Mouse (Mus musculus): ENCODE results near the gene Meox1. TPM values are rescaled to one million over a fixed set of nuclear protein-coding genes. Genes with fewer than 3 reads are reported as not detected.
A peak's percentile ranks its signal among the peaks of the same experiment; 100 is the strongest.

The Meox1 gene
- total and polyA plus RNA-seq, 3 experiments = not detected

GRCm38 (mm10) chr11:101841998-101842772 is 52.0 kb downstream of the Meox1 start:
- no peak for DNase-seq (ENCODE audit: low read depth, low spot score)
- Histone ChIP-seq H3K27ac (ENCODE audit: control insufficient read depth, low read depth, low read length) (no peak overlapping the region), H3K9ac (ENCODE audit: control insufficient read depth, low read depth, low read length, poor library complexity, severe bottlenecking) (no peak overlapping the region), H3K9me3 (replicated peaks; ENCODE audit: insufficient read depth, low read length) (no peaks in the 10 kb centered on the region), H3K4me1 (ENCODE audit: control insufficient read depth in 1 of 2, insufficient read depth in 2 of 2, low read length in 2 of 2) (no peaks in the 10 kb centered on the region), H3K36me3 (ENCODE audit: control insufficient read depth in 1 of 2, insufficient read depth in 2 of 2, low read length in 2 of 2) (no peaks in the 10 kb centered on the region), H3K4me3 (ENCODE audit: control insufficient read depth in 1 of 2, insufficient read depth in 1 of 2, low read depth in 2 of 2, low read length in 2 of 2) (no peak overlapping the region), H3K79me2 (ENCODE audit: control insufficient read depth, insufficient read depth, low read length, poor library complexity) (no peaks in the 10 kb centered on the region), H3K27me3 (ENCODE audit: control insufficient read depth in 1 of 2, insufficient read depth in 2 of 2, low read length in 2 of 2) (peaks cover 2 to 7% of the 10 kb centered on the region in 2 experiments; a peak in 3 of 4 replicates)
- no peak for TF ChIP-seq MEF2A (IDR thresholded peaks at IDR 0.05; ENCODE audit: extremely low read depth, insufficient replicate concordance, low read depth, low read length, poor library complexity, severe bottlenecking)
- no peak for TF ChIP-seq CTCF (IDR thresholded peaks at IDR 0.05 in 2 of 3, conservative IDR thresholded peaks at IDR 0.05 in 1 of 3; ENCODE audit: control insufficient read depth in 1 of 3, insufficient read depth in 1 of 3, low read depth in 2 of 3, low read length in 3 of 3, poor library complexity in 1 of 3, severe bottlenecking in 1 of 3)
- no peak for TF ChIP-seq USF1 (IDR thresholded peaks at IDR 0.05; ENCODE audit: low read depth, low read length)
- no peak for TF ChIP-seq EP300 (IDR thresholded peaks at IDR 0.05; ENCODE audit: low read depth in 1 of 2, low read length in 2 of 2)
- TF ChIP-seq RCOR1 (IDR thresholded peaks at IDR 0.05; ENCODE audit: low read depth, low read length) = no peak
- no peak for TF ChIP-seq RAD21 (IDR thresholded peaks at IDR 0.05; ENCODE audit: low read depth, low read length)
- no peak for TF ChIP-seq ELF1 (IDR thresholded peaks at IDR 0.05; ENCODE audit: low read depth, low read length)
- TF ChIP-seq MAZ (IDR thresholded peaks at IDR 0.05; ENCODE audit: low read depth, low read length) = no peak
- TF ChIP-seq TAL1 (IDR thresholded peaks at IDR 0.05; ENCODE audit: low read length) = no peak
- no peak for TF ChIP-seq TBP (IDR thresholded peaks at IDR 0.05; ENCODE audit: low read depth, low read length)
- no peak for TF ChIP-seq POLR2A (IDR thresholded peaks at IDR 0.05; ENCODE audit: control insufficient read depth in 1 of 2, insufficient read depth in 1 of 2, low read depth in 1 of 2, low read length in 2 of 2, poor library complexity in 1 of 2)
- TF ChIP-seq POLR2AphosphoS5 (IDR thresholded peaks at IDR 0.05; ENCODE audit: borderline replicate concordance, low read depth, low read length) = no peak
- no peak for TF ChIP-seq BHLHE40 (IDR thresholded peaks at IDR 0.05; ENCODE audit: borderline replicate concordance, low read depth, low read length)

GRCm38 (mm10) chr11:101840405-101840804 is 53.8 kb downstream of the Meox1 start:
- no peak overlapping the region for H3K9ac ChIP-seq (ENCODE audit: control insufficient read depth, low read depth, low read length, poor library complexity, severe bottlenecking)
- no peaks in the 10 kb centered on the region for H3K79me2 ChIP-seq (ENCODE audit: control insufficient read depth, insufficient read depth, low read length, poor library complexity)
- no peak overlapping the region for H3K27ac ChIP-seq (ENCODE audit: control insufficient read depth, low read depth, low read length)
- H3K27me3 ChIP-seq (ENCODE audit: control insufficient read depth in 1 of 2, insufficient read depth in 2 of 2, low read length in 2 of 2) = peaks cover 2 to 12% of the 10 kb centered on the region in 2 experiments
- no peak overlapping the region for H3K4me3 ChIP-seq (ENCODE audit: control insufficient read depth in 1 of 2, insufficient read depth in 1 of 2, low read depth in 2 of 2, low read length in 2 of 2)
- DNase-seq (ENCODE audit: low read depth, low spot score) = peak; percentile 46
- H3K36me3 ChIP-seq (ENCODE audit: control insufficient read depth in 1 of 2, insufficient read depth in 2 of 2, low read length in 2 of 2) = no peaks in the 10 kb centered on the region
- peak; percentile 18; the same call in 1 of the 2 replicates for TF ChIP-seq SMC3 (IDR thresholded peaks at IDR 0.05; ENCODE audit: low read depth, low read length)
- no peak for TF ChIP-seq HCFC1 (IDR thresholded peaks at IDR 0.05; ENCODE audit: low read depth, low read length)
- TF ChIP-seq POLR2AphosphoS5 (IDR thresholded peaks at IDR 0.05; ENCODE audit: borderline replicate concordance, low read depth, low read length) = no peak
- TF ChIP-seq CTCF (IDR thresholded peaks at IDR 0.05 in 2 of 3, conservative IDR thresholded peaks at IDR 0.05 in 1 of 3; ENCODE audit: control insufficient read depth in 1 of 3, insufficient read depth in 1 of 3, low read depth in 2 of 3, low read length in 3 of 3, poor library complexity in 1 of 3, severe bottlenecking in 1 of 3) = peak; percentile 34 to 51 (median 36)
- TF ChIP-seq MAZ (IDR thresholded peaks at IDR 0.05; ENCODE audit: low read depth, low read length) = no peak
- H3K9me3 ChIP-seq (replicated peaks; ENCODE audit: insufficient read depth, low read length) = no peaks in the 10 kb centered on the region
- no peaks in the 10 kb centered on the region for H3K4me1 ChIP-seq (ENCODE audit: control insufficient read depth in 1 of 2, insufficient read depth in 2 of 2, low read length in 2 of 2)
